Mouse (Mus musculus) granulocyte monocyte progenitor cell, adult 5-6 weeks (primary cell): ENCODE results near the gene Apba3. TPM values are rescaled to one million over a fixed set of nuclear protein-coding genes. Genes with fewer than 3 reads are reported as not detected.
A peak's percentile ranks its signal among the peaks of the same experiment; 100 is the strongest.
"Not testable (repeated sequence)": the region's sequence is repeated elsewhere in the genome, so short reads cannot be mapped to it uniquely, and the experiment has no call there.

Source experiments
- ATAC-seq: replicated peaks from 2 replicates; pipeline ENCODE4 v1.8.0; 2016; ENCODE audit warnings: mild to moderate bottlenecking, moderate TSS enrichment, inconsistent platforms; ENCODE audit not compliant: poor library complexity, severe bottlenecking
- total RNA-seq, 2 experiments: library from RNA; stranded (forward) in 1 of 2; stranded (reverse) in 1 of 2; fragments of 200-712, 200-1000 nt in 1 of 2; fragments of >200 nt in 1 of 2; fragmentation: Nextera tagmentation in 1 of 2; gene quantifications; 2 replicates each; pipeline ENCODE4 v1.2.3; 2014 to 2017

The Apba3 gene
- total RNA-seq (2014; fragmentation: Nextera tagmentation), result 19.7 and 29.1 TPM in 2 replicates
- total RNA-seq (2017), result 14.2 and 19.9 TPM in 2 replicates

DNA sequence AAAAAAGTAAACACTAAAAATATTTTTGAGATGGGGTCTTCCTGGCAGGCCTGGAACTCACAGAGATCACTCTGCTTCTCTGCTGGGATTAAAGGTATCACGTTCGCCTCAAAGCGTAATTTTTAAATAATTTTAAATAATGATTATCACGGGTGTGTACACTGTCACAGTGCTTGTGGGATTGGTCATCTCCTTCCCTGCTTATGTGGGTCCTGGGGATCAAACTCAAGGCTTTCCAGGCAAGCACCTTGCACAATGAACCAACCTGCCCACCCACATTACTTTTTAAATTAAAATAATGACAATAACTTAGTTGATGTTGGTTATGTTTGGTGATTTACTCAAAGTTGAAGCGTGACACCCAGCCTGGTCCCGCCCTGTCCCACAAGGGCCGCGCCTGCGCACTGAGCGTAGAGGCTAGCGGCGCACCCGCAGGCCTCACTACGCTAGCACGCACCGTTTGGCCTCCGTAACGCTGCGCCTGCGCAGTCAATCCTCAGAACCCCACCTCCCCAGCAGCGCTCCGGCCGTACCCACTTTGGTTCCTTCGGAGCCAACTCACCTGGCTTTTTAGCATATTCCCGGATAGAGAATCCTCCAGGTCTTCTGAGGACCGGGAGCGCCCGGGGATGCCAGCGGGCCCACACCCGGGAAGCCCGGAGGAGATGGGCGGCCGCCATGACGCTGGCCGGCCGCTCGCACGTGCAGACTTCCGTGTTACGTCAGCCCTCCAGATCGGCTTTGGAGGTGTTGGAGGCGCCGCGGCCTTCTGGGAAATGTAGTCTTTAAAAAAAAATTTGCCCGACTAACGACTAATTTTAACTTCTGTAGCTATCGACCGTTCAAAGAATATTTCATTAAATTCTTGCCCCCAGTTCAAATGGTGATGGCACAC, at the start of gene Apba3, which contains the start of gene Mrpl54:
Apba3 (plus strand) TSS at position 750 of the 895 bp plus-strand sequence.
Mrpl54 (minus strand) TSS at position 724 of the 895 bp plus-strand sequence.
- peak; percentile 77 for ATAC-seq

DNA sequence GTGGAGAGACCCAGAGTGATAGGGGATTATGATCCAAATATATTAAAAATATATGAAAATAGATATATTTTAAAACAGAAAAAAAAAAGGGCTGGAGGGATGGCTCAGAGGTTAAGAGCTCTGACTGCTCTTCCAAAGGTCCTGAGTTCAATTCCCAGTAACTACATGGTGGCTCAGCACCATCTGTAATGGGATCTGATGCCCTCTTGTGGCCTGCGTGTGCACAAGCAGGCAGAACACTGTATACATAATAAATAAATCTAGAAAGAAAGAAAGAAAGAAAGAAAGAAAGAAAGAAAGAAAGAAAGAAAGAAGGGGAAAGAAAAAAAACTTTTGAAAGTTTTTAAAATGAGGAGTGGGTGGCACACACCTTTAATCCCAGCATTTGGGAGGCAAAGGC, 49.5 kb upstream of the Apba3 start:
- not testable (repeated sequence) for ATAC-seq

DNA sequence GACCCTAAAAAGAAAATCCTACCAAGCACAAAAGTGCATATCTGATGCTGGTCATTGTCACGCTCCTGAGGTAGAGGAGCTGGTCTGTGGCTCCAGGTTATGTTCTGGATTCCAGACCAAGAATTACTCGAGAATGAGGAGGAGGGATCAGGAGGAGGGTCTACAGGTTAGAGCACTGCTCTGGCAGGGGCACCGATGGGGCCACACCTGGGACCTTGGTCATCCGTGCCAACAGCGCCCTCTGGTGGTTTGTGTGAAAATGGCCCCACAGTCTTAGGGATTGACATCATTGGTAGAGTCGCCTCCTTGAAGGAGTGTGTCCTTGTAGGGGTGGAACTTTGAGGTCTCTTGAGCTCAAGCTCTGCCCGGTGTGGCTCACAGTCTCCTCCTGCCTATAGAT, 48.8 kb upstream of the Apba3 start:
- ATAC-seq, result peak; percentile 54

DNA sequence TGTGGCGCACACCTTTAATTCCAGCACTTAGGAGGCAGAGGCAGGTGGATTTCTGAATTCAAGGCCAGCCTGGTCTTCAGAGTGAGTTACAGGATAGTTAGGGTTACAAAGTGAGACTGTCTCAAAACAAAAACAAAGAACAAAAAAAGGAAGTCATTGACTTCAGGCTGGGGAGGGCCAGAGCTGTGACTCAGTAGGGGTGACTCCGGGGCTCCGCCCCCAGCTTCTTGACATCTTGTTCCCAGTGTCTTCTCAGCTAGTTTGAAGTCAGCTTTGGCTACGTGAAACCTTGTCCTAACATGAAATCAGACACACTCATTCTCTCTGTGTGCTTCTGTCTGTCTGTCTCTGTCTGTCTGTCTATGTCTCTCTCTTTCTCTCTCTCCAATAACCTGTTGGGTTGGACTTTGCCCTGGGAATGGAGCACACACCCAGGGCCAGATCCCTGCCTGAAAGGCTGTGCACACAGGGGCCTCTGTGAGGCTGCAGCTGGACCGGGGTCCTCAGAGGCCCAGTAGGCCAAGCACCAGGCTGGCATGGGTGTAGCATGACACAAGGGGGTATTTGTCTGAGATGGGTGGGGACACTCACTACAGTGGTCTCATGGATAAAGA, 45.3 kb upstream of the Apba3 start:
- ATAC-seq, result peak; percentile 82

DNA sequence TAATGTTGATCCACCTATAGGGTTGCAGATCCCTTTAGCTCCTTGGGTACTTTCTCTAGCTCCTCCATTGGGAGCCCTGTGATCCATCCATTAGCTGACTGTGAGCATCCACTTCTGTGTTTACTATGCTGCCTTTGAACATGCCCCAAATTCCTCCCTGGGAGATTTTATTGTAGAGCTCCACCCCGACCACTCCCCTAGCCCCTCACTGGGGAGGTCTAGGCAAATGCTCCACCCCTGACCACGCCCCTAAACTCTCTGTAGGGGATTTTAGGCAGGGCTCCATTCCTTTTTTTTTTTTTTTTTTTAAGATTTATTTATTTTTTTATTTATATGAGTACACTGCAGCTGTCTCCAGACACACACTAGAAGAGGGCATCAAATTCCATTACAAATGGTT, 43.0 kb upstream of the Apba3 start:
- not testable (repeated sequence) for ATAC-seq

DNA sequence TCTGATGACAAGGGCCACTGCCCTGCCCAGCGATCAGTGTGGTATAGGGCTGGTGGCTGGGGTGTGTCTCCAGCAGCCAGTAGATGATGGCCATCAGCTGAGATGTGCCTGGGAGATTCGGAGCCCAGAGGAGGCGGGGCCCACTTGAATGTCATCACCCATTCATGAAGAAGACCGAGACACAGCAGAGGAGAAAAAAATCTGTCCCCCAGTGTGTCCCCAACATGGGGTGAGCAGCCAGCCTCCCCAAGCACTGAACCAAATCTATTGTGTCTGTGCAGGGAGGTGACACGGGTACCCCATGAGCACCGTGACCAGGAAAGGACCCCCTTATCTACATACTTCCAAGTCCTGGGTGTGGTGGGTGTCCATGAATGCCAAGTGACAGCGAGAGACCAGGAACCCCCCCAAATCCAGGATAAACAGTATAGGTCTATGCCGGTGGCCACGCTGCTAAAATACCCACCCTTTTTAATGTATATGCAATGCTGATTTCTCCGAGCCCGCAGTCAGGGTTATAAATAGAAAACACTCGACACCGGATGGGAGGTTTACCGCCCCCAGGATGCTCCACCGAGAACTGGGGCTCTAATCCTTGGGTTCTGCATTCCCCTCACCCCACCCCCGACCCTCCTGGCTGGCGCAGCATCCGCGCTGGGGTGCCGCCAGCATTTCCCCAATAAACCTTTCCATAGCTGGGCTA, 36.9 kb upstream of the Apba3 start:
- no peak for ATAC-seq

DNA sequence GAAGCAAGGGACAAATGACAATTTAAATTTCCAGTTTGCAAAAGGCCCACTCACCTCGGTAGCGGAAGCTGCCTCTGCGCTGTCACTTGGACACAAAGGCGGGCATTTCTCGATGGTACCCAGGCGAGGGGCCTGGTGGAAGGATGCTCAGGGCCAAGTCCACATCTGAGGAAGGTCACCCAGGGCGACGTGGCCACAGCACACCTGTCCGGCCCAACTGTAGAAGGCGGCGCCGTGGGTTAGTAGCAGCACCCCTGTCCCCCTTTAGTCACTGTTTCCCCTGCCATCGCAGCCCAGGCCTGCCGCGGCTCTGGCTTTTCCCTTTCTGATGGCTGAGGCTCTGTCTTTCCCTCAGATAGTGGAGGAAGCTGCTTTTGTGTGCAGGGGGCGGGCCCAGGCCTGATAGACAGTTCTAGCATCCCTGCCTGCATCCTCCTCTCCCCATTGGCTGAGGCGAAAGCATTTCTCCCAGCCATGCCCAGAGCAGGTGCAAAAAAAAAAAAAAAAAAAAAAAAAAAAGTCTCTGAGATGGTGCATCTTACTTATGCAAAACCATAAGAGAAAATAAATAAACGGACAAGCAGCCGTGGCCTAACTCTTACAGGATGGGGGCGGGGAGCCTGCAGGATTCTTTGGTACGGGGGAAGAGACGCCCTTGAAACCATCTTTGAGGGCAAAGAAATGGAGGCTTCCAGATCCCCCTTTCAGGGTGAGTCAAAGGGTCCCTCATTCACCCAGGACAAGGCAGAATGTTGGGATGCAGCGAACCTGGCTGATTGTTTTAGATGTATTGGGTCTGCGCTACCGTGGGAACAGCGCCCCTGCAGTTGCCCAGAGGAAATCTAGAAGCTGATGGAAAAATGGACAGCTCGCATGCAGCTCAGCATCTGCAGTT, 36.1 kb upstream of the Apba3 start, which contains the start of gene Atcay:
Atcay (minus strand) TSS at position 396 of the 895 bp plus-strand sequence.
- no peak for ATAC-seq

DNA sequence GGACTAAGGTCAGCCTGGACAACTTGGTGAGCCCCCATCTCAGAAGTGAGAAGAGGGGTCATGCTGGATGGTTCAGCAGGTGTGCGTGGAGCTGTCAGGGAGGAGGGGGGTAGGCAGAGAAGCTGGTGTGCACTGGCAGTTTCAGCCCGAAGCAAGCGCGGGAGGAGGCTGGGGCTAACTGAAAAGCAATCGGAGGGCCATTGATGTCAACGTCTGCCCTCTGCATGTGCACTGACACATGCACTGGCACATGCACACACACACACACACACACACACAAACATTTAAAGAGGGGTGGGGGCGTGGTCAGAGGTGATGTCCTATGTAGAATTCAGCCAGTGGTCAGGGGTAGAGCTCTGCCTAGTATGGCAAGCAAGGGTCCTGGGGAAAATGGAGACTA, 35.3 kb upstream of the Apba3 start:
- ATAC-seq, result no peak

DNA sequence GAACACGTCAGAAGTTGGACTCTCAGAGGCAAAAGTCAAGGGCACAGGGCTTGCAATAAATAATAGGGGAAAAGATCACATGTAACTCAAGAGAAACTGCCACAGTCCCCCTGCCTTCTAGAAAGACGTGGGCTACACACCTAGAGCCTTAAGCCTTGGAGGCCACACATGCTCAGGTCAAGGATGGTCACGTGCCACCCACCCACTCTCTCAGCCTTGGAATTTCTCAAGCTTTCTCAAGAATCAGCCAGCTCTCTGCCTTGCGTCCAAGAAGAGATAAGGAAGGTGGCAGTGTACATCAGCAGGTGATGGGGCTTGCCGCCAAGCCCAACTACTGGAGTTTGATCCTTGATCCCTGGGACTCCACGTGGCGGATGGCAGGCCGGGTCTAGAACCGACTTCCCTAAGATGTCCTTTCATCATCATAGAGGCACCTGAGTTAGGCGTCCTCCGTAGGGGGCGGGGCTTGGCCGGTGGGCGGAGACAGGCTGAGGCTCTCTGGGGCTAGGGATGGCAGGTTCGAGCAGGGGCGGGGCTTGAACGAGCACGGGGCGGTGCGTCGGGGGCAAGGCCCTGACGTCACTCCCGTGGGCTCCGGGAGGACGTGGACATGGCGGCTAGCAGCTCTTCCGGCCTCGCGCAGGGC, 34.1 kb upstream of the Apba3 start, which contains the start of gene Zfr2:
Zfr2 (plus strand) TSS at position 576 of the 646 bp plus-strand sequence.
- peak; percentile 92 for ATAC-seq

DNA sequence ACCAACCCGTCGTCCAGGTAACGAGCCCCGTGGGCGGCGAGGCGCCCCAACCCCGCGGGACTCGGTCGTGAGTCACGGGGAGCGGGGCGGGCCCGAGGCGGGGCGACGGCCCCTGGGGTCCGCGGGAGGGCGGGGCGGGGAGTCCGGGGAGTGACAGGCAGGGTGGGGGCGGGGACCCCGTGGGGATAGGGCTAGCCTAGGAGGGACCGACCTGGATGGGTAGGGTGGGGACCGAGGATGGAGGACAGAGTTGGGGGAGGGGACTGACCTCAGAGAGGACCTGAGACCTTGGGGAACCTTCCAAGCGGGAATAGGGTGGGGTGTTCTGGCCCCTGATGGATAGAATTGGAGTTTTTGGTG, 33.6 kb upstream of the Apba3 start:
- ATAC-seq, result 0 out of 2 replicates have a peak, but pooled peaks have one; percentile 1

DNA sequence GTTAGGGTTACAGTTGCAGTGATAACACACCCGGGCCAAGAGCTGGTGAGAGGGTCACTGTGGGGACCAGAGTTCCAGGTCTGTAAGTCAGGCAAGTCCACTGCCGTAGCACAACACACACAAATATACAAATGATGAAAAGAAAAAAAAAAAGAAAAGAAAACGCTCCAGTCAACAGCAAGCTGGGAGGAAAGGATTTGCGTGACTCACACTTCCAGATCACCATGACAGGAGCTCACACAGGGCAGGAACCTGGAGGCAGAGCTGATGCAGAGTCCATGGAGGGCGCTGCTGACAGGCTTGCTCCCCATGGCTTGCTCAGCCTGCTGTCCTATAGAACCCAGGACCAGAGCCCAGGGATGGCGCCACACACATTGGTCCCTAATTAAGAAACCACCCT, 32.6 kb upstream of the Apba3 start:
- no peak for ATAC-seq

DNA sequence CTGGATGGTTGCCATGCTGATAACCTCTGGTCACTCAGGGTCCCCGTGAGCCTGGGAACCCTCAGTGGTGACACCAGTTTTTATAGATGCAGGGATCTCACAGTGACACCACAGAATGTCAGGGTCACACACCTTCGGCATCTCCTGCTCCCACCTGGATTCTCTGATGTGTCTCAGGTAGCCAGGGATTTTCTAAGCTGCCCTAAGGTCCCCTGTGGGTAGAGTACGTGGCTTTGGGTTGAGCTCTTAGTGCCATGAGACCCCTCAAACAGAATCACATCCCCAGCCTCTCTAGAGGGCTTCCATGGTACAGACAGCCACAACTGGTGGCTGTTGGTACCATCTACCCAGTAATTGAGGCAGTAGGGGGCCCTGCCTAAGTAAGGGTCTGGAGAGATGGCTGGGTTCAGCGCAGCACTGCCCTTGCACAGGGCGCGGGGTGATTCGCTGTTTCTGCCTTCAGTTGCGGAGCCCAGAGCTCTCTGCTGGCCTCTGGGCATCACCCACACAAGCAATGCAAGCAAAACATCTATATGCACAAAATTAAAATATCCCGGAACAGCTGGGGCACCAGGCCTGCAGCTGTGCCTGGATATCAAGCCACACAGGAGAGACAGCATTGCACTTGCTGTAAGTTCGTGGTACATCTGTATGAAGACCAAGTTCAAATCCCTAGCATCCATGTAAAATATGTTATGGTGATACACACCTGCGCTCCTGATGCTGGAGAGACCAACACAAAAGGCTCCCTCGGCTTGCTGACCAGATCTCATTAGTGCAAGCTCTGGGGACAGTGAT, 30.1 kb upstream of the Apba3 start:
- no peak for ATAC-seq

DNA sequence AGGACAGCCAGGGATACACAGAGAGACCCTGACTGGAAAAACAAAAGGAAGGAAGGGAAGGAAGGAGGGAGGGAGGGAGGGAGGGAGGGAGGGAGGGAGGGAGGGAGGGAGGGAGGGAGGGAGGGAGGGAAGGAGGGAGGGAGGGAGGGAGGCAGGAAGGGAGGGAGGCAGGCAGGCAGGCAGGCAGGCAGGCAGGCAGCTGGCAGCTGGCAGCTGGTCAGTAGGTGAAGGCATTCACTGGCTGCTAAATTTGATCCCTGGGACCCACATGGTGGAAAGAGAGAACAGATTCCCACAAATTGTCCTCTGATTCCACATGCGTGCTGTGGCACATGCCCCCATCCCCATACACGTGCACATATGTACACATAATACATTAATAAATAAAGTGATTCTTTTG, 28.1 kb upstream of the Apba3 start:
- no peak for ATAC-seq

DNA sequence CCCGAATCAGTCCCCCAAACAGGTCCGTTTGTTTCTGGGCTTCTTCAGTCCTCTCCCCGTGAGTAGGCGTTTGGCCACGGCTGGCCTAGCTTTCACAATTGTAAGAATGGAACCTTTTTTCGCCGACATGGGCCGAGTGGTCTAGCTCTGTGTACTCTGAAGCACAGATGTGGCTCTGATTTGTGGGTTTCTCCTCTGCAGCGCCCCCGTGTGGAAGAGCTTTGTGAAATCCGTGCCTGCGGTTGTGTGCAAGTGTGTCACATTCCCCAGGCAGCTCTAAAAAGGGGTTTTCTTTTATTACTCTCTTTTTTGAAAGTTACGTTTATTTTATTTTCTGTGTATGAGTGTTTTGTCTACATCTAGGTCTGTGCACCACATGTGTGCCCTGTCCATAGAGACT, 25.9 kb upstream of the Apba3 start:
- ATAC-seq, result peak; percentile 39; the same call in 1 of the 2 replicates

DNA sequence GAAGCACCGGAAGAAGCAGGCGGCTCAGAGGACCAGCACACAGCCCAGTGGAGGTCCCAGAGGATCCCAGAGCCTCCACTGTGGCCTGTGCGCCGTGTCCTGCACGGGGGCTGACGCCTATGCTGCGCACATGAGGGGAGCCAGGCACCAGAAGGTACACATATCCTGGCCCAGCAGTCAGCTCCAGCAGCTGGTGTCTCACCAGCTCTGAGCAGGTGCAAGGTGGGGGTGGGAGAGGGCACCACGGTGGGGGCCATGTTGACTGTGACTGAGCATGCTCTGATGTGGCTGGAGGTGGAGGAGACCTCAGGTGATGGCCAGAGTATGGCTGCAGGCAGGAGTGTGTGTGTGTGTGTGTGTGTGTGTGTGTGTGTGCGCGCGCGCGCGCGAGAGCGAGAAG, 24.7 kb upstream of the Apba3 start:
- no peak for ATAC-seq

DNA sequence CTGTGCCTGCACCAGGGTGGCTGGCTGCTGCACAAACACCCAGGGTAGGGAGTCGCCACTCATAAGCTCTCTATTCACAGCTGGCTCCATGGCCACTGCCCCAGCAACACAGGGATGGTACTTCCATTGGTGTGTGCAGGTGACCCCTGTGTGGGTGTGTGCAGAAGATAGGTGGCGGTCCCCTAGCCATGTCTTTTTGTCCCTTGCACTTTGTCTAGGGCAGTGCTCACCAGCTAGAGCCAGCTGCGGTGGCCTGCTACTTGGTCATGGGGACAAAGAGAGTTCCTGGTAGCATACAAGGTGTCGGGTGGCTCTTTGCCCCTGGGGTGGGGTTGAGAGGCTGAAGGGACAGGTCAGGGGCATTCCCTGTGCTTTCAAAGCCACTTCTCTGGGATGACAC, 22.6 kb upstream of the Apba3 start:
- no peak; the same call in 1 of the 2 replicates for ATAC-seq

DNA sequence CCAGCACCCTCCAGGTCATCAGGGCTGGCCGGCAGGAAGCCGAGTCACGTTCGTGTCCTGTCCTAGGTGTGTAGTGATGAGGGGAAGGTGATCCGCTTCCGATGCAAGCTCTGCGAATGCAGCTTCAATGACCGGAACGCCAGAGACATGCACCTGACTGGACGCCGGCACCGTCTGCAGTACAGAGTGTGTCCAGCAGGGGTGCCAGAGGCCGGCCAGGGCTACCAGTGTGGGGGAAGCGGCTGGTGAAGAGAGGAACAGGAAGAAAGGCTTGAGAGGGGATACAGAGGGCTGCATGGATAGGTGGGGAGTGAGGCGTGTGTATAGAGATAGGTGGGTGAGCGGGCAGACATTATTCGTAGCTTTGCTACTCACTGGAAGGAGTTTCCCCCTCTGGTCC, 22.2 kb upstream of the Apba3 start:
- peak; percentile 97 for ATAC-seq

DNA sequence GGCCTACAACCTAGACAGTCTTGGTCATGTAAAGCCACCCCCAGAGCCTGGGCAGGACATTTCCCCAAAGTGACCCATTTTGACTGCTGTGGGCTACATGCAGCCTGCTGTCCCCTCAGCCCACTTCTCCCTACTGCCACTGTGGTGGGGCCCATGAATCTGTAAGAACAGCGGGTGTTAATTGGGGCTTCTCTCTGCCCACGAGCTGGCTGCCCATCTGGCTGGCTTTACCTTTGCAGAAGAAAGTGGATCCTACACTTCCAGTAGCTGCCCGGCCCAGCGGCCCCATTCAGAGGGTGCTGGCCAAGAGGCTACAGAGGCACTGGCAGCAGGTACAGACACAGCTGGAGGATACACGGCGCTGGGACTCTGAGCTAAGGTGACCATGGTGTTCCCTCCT, 21.6 kb upstream of the Apba3 start:
- no peak for ATAC-seq
